Mouse (Mus musculus) embryonic facial prominence, embryonic 13.5 days (tissue): ENCODE results near the gene St3gal2. TPM values are rescaled to one million over a fixed set of nuclear protein-coding genes. Genes with fewer than 3 reads are reported as not detected.
"Not testable (repeated sequence)": the region's sequence is repeated elsewhere in the genome, so short reads cannot be mapped to it uniquely, and the experiment has no call there.

Experiments used
- ATAC-seq: fragments of 200-750 bp; cut with Nextera tagmentation; 2 replicates; pipeline ENCODE4 v1.8.0; 2017; ENCODE audit warnings: low read depth; ENCODE audit not compliant: insufficient number of reproducible peaks, insufficient read depth, low FRiP score, low TSS enrichment
- H3K27ac ChIP-seq: fragments of 300-500 bp; sonication (generic); 2 replicates; pipeline ENCODE4 v1.5.1; 2015; ENCODE audit warnings: moderate library complexity, mild to moderate bottlenecking, inconsistent platforms
- H3K27me3 ChIP-seq: fragments of 300-500 bp; sonication (generic); 2 replicates; pipeline ENCODE4 v1.6.1; 2015; ENCODE audit warnings: mild to moderate bottlenecking, inconsistent platforms
- H3K36me3 ChIP-seq: fragments of 300-500 bp; sonication (generic); 2 replicates; pipeline ENCODE4 v1.6.1; 2015; ENCODE audit warnings: mild to moderate bottlenecking, inconsistent platforms
- H3K4me1 ChIP-seq: fragments of 300-500 bp; sonication (generic); 2 replicates; pipeline ENCODE4 v1.6.1; 2015; ENCODE audit warnings: inconsistent platforms
- H3K4me2 ChIP-seq: fragments of 300-500 bp; sonication (generic); 2 replicates; pipeline ENCODE4 v1.6.1; 2015; ENCODE audit warnings: moderate library complexity, mild to moderate bottlenecking, inconsistent platforms
- H3K4me3 ChIP-seq: fragments of 300-500 bp; sonication (generic); 2 replicates; pipeline ENCODE4 v1.5.1; 2015; ENCODE audit warnings: mild to moderate bottlenecking, inconsistent platforms
- H3K9ac ChIP-seq: fragments of 300-500 bp; sonication (generic); 2 replicates; pipeline ENCODE4 v1.6.1; 2015; ENCODE audit warnings: mild to moderate bottlenecking, inconsistent platforms
- H3K9me3 ChIP-seq: fragments of 300-500 bp; sonication (generic); 2 replicates; pipeline ENCODE4 v1.6.1; 2016; ENCODE audit warnings: inconsistent platforms
- WGBS: fragments of 180-500 bp; shearing (Covaris S2); methylation state at CpG from one replicate; pipeline ENCODE4 v1.1.7; 2015; ENCODE audit warnings: mixed read lengths; 5-methylcytosine and 5-hydroxymethylcytosine counted together
- polyA plus RNA-seq: library from polyadenylated mRNA; unstranded; fragments of >200 nt; fragmentation: Nextera tagmentation; extraction: Ambion mirVana; gene quantifications from 2 replicates; pipeline ENCODE4 v1.2.1, GENCODE M21; 2015

St3gal2 gene
- polyA plus RNA-seq, 1 experiment from 2014 or later: 35.7 TPM

DNA sequence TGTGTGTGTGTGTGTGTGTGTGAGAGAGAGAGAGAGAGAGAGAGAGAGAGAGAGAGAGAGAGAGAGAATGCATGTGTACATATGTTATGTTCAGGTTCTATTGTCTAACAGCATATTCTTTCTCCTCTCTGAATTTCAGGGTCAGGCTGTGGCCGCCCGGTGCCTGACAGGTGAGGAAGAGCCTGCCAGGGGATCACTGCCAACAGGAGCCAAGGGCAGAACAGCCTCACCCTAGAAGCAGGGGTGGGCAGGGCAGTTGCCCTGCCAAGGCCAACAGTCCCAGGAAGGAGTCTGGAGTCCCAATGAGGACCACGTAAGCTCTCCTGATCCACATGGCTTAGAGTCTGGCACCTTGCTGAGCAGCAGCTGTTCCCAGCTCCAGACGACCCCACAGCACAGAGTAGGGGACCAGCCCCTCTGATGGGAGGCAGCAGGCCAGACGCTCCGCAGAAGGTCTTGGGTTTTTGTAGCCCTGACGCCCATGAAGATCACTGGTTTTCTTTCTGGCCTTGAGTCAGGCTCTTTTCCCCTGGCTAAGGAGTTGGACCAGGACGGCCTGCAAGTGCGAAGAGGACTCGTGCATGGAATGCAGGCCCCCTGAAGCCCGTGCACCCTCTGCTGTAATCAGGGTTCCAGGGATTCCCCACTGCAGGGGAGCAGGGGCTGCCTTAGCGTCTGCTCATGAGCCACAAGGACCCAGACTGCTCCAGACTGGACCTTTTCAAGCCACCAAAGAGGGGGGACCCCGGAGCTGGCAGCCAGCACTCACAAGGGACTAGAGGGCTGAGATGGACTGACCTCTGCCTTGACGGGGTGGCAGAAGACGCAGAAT, 37.1 kb downstream of the St3gal2 start:
- no peak for ATAC-seq
- Histone ChIP-seq H3K9me3 (no peaks in the 10 kb centered on the region), H3K36me3 (peaks cover 57% of the 10 kb centered on the region), H3K9ac (no peak overlapping the region), H3K4me1 (0 out of 2 replicates have a peak, but pooled peaks cover 3% of the 10 kb centered on the region), H3K27me3 (no peaks in the 10 kb centered on the region), H3K4me3 (no peak overlapping the region), H3K4me2 (no peak overlapping the region), H3K27ac (no peak overlapping the region)
- 88% methylated on average over 15 of the region's 15 CpGs for WGBS

GRCm38 (mm10) chr8:110957471-110957870, 37.7 kb downstream of the St3gal2 start:
- H3K36me3 ChIP-seq: peaks cover 61% of the 10 kb centered on the region
- no peaks in the 10 kb centered on the region for H3K27me3 ChIP-seq
- 0 out of 2 replicates have a peak, but pooled peaks cover 3% of the 10 kb centered on the region for H3K4me1 ChIP-seq
- H3K27ac ChIP-seq: no peak overlapping the region
- H3K4me2 ChIP-seq: no peak overlapping the region
- WGBS: 92% methylated on average over 19 of the region's 19 CpGs
- no peak for ATAC-seq
- H3K4me3 ChIP-seq: no peak overlapping the region
- H3K9me3 ChIP-seq: no peaks in the 10 kb centered on the region
- H3K9ac ChIP-seq: no peak overlapping the region

DNA sequence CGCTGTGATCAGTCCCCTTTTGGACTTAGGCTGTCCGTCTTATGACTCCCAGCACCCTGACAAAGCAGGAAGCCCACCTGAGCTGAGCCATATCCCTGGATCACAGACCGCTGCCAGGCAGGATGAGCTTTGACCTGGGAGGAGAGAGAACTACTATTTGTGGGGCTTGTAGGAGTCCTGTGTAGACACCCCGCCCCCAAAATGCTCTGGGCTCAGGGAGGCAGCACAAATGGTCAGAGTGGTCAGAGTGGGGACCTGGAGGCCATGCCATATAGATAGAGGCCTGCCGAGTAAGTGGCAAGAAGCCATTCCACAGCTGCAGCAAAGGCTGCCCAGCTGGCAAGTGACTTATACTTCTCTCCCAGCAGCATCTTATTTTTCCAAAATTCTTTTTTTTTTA, 38.4 kb downstream of the St3gal2 start:
- ATAC-seq: no peak
- H3K9ac ChIP-seq: no peak overlapping the region
- 93% methylated on average over 5 of the region's 5 CpGs for WGBS
- peaks cover 67% of the 10 kb centered on the region for H3K36me3 ChIP-seq
- no peak overlapping the region for H3K4me3 ChIP-seq
- H3K27ac ChIP-seq: no peak overlapping the region
- no peaks in the 10 kb centered on the region for H3K9me3 ChIP-seq
- H3K27me3 ChIP-seq: no peaks in the 10 kb centered on the region
- H3K4me2 ChIP-seq: no peak overlapping the region
- H3K4me1 ChIP-seq: 0 out of 2 replicates have a peak, but pooled peaks cover 3% of the 10 kb centered on the region

DNA sequence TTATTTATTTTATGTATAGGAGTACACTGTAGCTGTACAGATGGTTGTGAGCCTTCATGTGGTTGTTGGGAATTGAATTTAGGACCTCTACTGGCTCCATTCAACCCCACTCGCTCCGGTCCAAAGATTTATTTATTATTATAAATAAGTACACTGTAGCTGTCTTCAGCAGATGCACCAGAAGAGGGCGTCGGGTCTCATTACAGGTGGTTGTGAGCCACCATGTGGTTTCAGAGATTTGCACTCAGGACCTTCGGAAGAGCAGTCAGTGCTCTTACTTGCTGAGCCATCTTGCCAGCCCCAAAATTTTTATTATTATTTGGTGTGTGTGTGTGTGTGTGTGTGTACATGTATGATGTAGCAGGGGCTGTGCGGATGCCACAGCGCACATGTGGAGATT, 38.8 kb downstream of the St3gal2 start:
- H3K36me3 ChIP-seq: peaks cover 67% of the 10 kb centered on the region
- 91% methylated on average over 7 of the region's 7 CpGs for WGBS
- not testable (repeated sequence) for H3K27ac ChIP-seq, H3K27me3 ChIP-seq, H3K9me3 ChIP-seq, H3K9ac ChIP-seq, H3K4me1 ChIP-seq, H3K4me3 ChIP-seq, ATAC-seq, H3K4me2 ChIP-seq

DNA sequence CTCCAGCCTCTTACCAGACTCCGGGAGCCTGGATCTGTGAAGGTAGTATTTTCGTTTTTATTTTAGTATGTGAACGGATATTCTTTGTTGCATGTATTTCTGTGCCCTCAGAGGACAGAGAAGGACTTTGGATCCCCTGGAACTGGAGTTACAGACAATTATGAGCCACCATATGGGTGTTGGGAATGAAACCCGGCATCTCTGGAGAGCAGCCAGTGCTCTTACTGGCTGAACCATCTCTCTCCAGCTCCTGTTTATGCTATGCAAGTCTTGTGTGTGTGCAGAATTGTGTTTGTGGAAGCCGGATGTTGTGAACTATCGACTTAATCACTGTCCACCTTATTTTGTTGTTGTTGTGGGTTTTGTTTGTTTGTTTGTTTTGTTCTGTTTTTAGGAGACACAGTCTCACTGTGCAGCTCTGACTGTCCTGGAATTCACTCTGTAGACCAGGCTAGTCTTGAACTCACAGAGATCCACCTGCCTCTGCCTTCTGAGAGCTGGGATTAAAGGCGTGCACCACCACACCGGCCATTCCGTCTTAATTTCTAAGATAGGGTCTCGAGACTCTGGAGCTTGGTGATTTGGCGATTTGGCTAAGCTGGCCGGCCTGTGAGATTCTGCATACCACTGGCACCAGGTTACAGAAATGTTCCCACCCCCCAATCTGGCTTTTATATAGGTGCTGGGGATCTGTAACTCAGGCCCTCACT, 39.5 kb downstream of the St3gal2 start:
- Histone ChIP-seq H3K36me3 (peaks cover 67% of the 10 kb centered on the region), H3K27me3 (no peaks in the 10 kb centered on the region), H3K4me3 (no peak overlapping the region), H3K9me3 (no peaks in the 10 kb centered on the region), H3K4me1 (0 out of 2 replicates have a peak, but pooled peaks cover 3% of the 10 kb centered on the region), H3K4me2 (no peak overlapping the region), H3K9ac (no peak overlapping the region), H3K27ac (no peak overlapping the region)
- no peak for ATAC-seq
- WGBS: 94% methylated on average over 12 of the region's 12 CpGs

- 94% methylated on average over 6 of the region's 6 CpGs for WGBS
- no peaks in the 10 kb centered on the region for H3K9me3 ChIP-seq
- no peaks in the 10 kb centered on the region for H3K27me3 ChIP-seq
- H3K4me2 ChIP-seq: no peak overlapping the region
- H3K4me1 ChIP-seq: 0 out of 2 replicates have a peak, but pooled peaks cover 1% of the 10 kb centered on the region
- H3K27ac ChIP-seq: no peak overlapping the region
- peaks cover 71% of the 10 kb centered on the region for H3K36me3 ChIP-seq
- no peak overlapping the region for H3K4me3 ChIP-seq
- no peak for ATAC-seq
- H3K9ac ChIP-seq: no peak overlapping the region
These were observed 40.2 kb downstream of the St3gal2 start for GRCm38 (mm10) chr8:110959906-110960305.

- Histone ChIP-seq H3K27ac (no peak overlapping the region), H3K36me3 (peaks cover 84% of the 10 kb centered on the region), H3K4me3 (no peak overlapping the region), H3K9ac (no peak overlapping the region), H3K9me3 (no peaks in the 10 kb centered on the region), H3K4me1 (peaks cover 6% of the 10 kb centered on the region; the same call in 1 of the 2 replicates), H3K4me2 (no peak overlapping the region), H3K27me3 (no peaks in the 10 kb centered on the region)
- WGBS: 92% methylated on average over 2 of the region's 2 CpGs
- ATAC-seq: no peak
These were observed 43.3 kb downstream of the St3gal2 start for GRCm38 (mm10) chr8:110963051-110963450.

DNA sequence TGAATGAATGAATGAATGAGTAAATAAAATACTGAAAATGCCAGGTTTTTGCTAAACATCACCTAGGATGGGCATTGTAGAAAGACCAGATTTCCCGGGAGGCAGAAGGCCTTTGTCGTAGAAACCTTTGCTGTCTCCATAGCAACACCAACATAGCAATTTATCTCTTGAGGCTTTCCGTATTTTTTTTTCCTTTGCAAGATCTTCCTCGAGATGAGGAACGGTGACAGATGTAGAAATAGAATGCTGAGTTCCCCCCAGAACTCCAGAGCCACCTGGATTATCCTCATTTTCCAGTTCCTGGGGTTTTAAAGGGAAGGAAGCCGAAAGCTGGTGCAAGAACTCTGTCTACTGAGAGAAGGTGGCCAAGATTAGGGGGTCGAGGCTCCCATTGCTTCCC, 44.9 kb downstream of the St3gal2 start:
- Histone ChIP-seq H3K9me3 (no peaks in the 10 kb centered on the region), H3K4me1 (peaks cover 6% of the 10 kb centered on the region; the same call in 1 of the 2 replicates), H3K27ac (no peak overlapping the region), H3K9ac (no peak overlapping the region), H3K36me3 (peaks cover 75% of the 10 kb centered on the region), H3K4me3 (no peak overlapping the region), H3K27me3 (no peaks in the 10 kb centered on the region), H3K4me2 (no peak overlapping the region)
- ATAC-seq: no peak
- 86% methylated on average over 7 of the region's 7 CpGs for WGBS

GRCm38 (mm10) chr8:110965594-110965993, 45.9 kb downstream of the St3gal2 start:
- Histone ChIP-seq H3K27me3 (no peaks in the 10 kb centered on the region), H3K4me1 (peaks cover 11% of the 10 kb centered on the region), H3K27ac (no peak overlapping the region), H3K4me3 (no peak overlapping the region), H3K36me3 (peaks cover 71% of the 10 kb centered on the region), H3K9ac (no peak overlapping the region), H3K9me3 (no peaks in the 10 kb centered on the region), H3K4me2 (no peak overlapping the region)
- no peak for ATAC-seq
- WGBS: 45% methylated on average over 7 of the region's 7 CpGs

DNA sequence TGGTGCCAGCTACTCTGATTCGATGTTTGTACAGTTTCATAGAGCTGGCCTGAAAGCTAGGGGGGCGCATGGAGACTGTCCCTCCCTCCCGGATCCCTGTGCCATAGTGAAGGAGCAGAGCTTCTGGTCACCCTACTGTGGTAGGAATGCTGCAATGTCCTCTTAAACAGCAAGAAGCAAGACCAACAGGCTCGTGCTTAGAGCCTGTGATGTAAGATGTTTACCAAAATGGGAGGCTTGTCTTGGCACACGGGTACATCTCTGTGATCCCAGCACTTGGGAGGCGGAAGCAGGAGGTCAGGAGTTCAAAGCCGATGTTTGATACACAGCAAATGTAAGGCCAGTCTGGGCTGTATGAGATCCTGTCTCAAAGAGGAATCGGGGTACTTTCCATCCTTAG, 46.9 kb downstream of the St3gal2 start:
- 90% methylated on average over 8 of the region's 8 CpGs for WGBS
- Histone ChIP-seq H3K9me3 (no peaks in the 10 kb centered on the region), H3K36me3 (peaks cover 76% of the 10 kb centered on the region), H3K4me1 (peaks cover 15% of the 10 kb centered on the region), H3K4me3 (no peak overlapping the region), H3K27me3 (no peaks in the 10 kb centered on the region), H3K4me2 (no peak overlapping the region), H3K9ac (no peak overlapping the region), H3K27ac (no peak overlapping the region)
- no peak for ATAC-seq

DNA sequence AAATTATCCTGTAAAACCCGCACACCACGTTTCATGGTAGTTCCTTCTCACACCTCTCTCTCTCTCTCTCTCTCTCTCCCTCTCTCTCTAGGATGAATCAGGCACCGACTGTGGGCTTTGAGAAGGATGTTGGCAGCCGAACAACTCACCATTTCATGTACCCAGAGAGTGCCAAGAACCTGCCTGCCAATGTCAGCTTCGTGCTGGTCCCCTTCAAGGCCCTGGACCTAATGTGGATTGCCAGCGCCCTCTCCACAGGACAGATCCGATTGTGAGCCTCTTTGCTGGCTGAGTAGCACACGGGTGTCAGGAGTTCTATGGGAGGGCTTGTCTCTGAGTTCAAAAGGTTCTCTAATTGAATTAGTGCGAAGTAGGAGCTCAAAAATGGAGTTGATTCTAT, 47.6 kb downstream of the St3gal2 start:
- H3K9me3 ChIP-seq: no peaks in the 10 kb centered on the region
- H3K27ac ChIP-seq: no peak overlapping the region
- 80% methylated on average over 9 of the region's 9 CpGs for WGBS
- H3K4me1 ChIP-seq: peaks cover 15% of the 10 kb centered on the region
- peaks cover 75% of the 10 kb centered on the region for H3K36me3 ChIP-seq
- H3K9ac ChIP-seq: no peak overlapping the region
- no peak for ATAC-seq
- no peak overlapping the region for H3K4me2 ChIP-seq
- H3K4me3 ChIP-seq: no peak overlapping the region
- no peaks in the 10 kb centered on the region for H3K27me3 ChIP-seq
